Mouse (Mus musculus) adrenal gland, adult (tissue): ENCODE results near the gene Ociad2.

Experiments used
- DNase-seq, 2 experiments: peaks; one replicate each; pipeline ENCODE4 v3.0.0; 2022 to 2023; ENCODE audit warnings: low spot score in 1 of 2; ENCODE audit not compliant: inconsistent age in 2 of 2

Gene Ociad2

DNA sequence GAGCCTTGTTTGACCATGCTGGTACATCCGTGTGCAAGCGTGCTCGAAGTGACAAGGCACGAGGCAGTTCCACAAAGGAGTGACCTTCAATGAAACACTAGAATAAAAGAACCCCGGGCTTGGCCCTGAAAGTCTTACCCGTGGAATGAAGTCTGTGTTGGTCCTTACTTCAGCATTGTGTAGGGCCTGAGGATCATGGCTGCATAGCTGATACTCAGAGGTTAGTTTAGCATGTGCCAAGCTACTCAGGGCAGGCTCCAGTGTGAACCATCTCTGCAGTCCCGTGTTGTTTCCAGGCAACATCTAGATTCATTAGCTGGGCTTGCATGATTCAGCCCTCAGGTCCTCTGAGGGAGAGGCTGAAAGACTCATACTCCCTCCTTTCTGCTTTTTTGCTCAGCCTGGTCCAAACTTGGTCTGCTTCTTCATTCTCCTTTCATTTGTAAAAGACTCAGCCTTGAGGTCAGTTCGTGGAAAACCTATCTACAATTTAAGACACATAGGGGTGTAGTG is at the start of gene Ociad2:
TSS of gene Ociad2 (minus strand) at position 306 of the 513 bp plus-strand sequence.
- peak in 1 of 2 experiments; percentile 68 for DNase-seq

DNA sequence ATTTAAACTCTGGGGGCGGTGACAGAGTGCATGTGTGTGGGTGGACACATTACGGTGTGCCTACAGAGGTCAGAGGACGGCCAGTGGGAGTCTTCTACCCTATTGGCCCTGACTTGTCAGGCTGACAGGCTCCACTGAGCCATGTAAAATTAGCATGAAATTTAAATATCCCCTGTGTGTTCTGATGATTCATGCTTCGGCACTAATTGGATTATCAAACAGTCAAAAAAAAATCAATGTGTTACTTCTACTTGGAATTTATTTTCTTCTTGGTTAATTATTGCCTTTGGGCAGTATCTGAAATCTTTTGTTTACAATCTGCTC is 42.8 kb upstream of the Ociad2 start:
- no peak for DNase-seq

DNA sequence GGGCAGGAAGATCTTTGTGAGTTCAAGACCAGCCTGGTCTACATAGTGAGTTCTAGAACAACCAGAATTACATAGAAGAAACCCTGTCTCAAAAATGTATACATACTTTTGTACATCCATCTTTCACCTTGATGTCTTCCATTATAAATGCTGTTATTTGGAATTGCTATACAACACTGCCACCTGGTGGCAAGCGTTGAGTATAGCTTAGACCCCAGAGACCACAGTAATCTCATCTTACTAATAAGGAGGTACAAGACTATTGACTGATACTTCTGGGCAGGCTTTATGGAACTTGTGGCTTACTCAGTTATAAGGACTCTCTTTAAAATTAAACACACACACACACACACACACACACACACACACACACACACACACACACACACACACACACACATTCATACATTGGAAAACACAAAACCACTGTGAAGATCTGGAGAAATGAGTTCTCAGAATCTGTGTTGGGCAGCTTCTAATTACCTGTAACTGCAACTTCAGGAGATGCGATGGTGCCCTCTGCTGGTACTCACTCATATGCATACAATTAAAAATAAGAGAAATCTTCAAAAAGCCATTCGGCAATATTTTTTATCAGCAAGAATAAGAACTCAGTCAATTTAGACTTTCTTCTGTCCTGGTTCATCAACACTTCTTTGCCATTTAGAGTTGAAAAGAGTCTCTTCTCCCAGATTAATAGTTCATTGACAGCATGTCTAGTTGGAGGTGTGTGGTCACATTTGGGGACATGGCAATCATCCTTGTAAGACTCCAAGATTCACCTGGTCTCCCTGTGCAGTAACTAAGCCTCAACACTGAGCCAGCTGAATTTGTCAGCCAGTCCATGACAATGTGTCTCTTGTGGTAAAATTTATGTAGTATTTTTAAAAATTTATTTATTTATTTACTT is 42.2 kb upstream of the Ociad2 start:
- DNase-seq = peak; percentile 65 to 86

DNA sequence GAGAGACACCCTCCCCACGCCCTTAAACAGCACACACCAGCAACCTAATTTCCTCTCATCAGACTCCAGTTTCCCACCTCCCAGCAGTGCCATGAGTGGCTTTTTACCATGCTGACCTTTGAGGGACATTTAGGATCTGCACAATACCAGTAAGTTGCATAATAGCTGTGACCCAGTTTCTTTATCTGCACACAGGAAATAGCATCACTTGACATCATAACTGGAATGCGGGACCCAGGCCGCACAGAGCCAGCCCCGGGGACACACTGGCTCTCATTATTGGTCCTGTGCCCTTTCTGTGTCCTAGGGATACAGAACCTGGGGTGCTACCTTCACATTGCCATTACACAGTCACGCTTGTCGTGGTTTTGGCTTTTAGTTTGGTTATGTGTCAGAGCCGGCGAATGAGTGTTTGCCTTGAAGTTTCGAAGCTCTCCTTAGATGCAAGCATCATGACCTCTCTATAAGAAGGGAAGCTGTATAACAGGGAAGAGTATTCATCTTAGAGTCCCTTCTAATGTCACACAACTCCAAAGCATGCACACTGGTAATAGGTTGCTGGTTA is 41.2 kb upstream of the Ociad2 start:
- DNase-seq = peak; percentile 38 to 68

DNA sequence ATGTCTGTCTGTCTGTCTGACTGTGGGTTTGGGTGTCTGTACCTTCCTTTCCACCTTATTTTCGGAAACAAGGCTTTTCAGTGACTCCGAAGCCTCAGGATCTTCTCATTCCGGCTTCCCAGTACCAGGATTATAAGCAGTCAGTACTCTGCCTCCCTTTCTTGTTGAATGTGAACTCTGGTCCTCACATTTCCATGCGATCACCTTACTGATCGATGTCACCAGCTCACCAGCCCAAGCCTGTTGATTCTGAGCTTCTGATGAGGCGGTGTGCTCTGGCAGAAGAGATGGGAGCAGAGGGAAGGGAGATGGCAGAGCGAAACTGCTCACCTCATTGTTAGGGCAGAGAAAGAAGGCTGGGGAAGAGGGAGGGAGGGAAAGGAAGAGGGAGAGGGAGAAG is 40.7 kb upstream of the Ociad2 start:
- DNase-seq = no peak

DNA sequence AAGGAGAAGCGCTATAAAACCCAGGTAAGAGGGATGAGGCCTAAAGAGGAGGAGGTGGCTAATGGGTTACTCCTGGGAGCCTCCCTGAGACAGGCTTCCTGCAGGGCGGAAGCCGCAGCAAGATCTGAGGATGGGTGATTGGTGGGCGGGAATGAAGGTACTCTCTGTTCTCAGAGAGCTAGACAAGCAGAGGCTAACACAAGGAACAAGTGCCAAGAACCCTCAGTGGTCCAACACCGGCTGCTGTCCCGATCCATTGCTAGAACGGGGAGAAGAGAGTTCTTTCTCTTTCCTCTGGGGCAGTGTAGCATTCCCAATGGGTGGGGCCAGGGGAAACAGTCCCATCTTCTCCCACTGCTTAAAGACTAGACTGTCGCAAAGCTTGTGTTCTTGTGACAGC is 40.0 kb upstream of the Ociad2 start:
- DNase-seq = no peak

DNA sequence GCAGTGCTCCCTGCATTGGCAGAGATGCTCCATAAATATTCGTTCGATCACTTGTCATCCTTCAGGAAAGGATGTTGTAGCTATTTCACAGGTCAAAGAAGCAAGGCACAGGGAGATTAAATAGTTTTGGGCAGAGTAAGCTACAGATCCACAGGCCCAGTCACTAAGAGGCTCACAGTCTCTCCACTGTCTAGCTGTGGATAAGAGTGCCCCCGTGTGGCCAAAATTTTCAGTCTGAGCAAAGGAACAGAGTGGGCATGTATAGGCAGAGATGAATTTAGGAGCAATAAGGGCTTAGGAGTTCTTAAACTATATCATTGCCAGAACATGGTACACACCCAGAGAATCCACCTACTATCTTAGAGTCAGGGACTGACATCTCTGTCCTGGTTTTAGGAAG is 39.1 kb upstream of the Ociad2 start:
- DNase-seq = peak; percentile 83 to 94

DNA sequence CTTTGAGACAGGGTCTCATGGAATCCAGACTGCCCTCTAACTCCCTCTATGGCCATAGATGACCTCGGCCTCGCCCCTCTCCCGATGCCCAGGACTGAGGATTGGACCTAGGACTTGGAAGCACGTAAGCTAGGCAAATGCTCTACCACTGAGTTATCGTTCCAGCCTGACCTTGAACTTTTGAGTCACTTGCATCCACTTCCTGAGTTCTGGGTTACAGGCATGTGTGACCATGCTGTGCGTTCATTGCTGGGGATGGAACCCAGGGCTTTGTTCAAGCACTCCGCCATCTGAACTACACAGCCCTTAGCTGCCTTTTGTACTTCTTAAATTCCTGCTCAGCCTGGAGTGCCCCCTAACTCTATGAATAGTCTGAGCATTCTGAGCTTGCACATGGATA is 35.7 kb upstream of the Ociad2 start:
- peak; percentile 41 to 74 for DNase-seq

DNA sequence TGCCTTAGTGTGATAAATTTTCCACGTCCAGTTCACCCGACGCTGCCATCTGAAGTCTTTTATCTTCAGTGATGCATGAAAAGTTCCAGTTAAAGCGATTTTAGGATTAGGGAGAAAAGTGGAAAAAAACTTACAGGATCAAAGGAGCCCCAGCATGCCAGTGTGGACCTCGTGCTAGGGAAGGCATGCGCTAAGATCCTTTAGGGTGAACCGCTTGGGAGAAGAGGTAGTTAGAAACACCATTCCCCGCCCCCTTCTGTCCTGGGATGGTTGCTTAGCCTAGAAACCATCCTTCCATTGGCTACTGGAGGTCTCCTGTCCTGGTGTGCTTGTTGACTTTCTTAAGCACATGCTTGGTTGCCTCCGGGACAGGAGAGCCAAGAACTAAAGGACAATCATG is 35.2 kb upstream of the Ociad2 start:
- no peak for DNase-seq

DNA sequence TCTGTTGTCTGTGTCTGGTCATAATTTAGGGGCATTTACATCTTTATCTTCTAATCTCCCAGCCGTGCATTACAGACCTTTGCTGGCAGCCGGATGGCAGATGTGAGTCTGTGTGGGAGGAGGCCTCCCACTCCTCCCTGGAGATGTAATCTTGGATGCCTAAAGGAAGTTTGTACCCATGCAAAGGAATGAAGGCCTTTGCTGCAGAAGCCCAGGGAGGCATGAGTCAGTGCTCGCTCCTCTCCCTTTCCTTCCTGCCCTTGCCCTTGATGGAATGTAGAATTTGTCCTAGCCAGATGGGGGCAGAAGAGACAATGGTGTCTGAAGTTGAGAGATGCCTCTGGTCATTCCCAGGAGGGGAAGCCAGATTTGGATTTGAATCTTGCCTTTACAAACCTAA is 32.4 kb upstream of the Ociad2 start:
- DNase-seq = peak in 1 of 2 experiments; percentile 69

DNA sequence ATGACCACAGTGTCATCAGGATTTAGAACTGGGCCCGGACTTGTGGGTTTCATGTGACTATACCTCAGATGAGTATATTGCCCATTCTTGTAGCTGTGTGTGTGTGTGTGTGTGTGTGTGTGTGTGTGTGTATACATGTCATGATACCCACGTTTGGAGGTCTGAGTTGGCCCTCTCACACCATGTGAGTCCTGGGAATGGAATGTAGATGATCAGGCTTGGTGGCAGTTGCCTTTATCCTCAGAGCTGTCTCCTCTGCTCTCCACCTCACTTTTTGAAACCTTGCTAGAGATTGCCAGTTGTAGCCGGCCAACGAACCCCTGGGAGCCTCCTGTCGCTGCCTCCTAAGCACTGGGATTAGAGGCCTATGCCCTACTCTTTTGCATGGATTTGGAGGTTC is 31.8 kb upstream of the Ociad2 start:
- DNase-seq = no peak

DNA sequence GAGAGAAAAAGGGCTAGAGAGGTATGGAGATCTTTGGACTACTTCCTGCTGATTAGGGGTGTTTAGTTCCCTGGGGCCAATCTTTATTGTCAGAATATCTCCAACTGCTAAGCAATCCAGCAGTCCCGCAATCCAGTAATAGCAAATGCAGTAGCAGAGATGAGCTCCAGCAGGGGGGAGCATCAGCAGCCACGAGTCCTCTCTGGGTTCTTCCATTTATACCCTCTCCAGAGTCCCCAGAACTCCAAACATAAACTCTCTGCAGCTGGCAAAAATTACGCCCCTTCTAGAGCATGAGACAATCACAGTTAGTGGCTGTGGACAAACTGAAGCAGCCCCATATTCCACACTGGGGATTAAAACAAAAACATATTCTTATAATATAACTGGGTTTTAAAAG is 28.9 kb upstream of the Ociad2 start:
- DNase-seq = no peak

DNA sequence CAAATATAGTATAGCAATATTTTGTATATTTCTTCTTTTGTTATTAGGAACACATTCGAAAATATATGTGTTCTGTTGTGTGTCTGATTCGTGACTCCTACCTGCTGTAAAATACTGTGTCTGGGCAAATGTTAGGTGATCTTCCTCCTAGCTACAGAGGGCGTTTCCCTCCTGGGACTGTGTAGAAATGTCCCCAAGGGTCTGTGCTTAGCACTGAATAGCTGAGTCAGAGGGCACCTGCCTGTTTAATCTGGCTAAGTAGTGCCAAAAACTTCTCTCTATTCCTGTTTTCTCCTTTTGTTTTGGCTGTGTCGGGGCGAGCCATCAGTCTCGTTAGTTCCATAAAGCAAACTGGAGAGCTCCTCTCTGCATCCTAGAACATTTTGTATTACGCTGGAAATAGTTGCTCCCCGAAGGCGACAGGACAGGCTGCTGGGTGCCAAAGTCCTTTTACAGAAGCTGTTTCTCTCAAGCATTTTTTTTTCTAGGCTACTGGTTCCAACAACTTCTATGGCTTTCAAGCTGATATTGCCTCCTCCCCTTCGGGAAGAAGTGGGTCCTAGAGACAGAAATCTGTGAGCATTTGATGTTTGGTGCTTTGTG is 28.1 kb upstream of the Ociad2 start:
- no peak for DNase-seq

DNA sequence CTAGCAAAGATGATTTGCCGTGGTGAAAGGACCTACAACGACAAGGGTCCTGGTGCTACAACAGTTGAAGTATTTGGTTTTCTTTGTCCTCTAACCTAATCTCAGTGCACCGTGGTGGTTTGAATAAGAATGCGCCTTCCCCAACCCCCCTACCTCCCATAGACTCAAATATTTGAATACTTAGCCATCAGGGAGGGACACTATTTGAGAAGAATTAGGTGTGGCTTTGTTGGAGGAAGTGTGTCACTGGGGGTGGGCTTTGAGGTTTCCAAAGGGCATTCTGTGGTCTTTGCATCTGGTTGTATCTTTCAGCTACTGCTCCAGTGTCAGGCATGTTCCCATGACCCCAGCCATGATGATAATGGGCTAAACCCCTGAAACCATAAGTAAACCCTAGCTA is 27.1 kb upstream of the Ociad2 start:
- DNase-seq = no peak

DNA sequence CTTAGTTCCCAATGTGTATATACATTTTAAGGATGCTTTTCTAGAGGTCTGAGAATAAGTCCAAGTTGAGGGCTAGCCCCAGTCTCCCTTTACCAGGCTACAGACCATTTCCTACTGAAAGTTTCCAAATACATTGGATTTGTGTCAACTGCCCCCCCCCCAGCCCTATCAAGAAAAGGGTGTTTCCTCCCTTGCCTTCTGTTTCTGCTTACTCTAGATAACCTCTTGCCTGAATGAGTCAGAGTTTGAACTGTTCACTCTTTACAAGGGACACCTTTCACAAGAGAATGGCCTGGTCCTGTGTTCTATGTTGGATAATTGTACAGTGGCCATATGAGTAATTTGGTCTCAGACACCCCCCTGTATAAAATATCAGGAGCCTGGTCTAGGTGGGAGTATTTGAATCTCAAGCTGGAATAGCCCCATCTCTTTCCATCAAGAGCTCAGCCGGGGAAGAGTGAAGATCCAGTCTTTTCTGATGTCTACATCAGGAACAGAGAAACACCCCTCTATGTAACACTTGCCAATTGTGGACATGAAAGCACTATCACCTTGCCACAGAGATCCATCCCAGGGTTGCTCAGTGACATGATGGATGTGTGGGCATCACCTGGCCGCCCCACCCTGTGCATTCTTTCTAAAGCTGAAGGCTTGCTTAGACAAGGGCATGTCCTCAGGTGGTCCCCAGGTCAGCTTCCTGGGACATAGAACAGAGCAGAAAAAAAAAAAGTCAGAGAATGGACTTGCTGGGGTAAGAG is 23.5 kb upstream of the Ociad2 start:
- no peak for DNase-seq

DNA sequence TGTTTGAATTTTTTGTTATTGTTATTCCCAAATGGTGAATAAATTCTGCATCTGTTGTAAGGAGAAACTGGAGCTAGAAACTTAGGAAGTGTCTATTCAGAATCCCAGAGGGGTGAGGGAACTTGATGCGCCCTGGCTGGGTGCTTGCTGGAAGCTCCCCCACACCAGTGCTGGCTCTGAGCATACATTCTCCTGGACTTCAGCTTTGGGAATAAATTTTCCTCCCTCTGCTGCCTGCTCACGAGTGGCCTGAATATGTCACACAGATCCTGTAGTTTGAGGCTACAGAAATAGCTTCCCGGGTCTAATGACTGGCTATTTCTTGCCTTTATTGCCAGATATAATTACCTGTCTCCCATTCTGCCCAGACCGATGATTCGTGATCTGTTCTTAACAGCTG is 22.0 kb upstream of the Ociad2 start:
- no peak for DNase-seq

DNA sequence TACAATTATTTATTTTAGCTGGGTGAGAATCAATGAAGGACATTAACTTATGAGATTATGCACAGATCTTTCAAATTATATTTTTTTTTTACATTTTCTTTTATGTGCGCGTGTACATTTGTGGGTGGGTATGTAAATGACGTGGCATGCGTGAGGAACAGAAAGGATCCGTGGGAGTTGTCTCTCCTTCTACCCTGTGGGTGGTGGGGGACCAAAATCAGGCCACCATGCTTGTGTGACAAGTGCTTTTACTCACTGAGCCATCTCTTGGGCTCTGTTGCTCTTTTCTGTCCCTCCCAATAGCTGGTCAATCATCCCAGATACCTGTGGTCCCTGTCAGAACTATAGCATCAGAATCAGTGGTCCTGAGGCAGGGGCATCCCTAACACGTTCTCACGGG is 21.5 kb upstream of the Ociad2 start:
- DNase-seq = no peak

DNA sequence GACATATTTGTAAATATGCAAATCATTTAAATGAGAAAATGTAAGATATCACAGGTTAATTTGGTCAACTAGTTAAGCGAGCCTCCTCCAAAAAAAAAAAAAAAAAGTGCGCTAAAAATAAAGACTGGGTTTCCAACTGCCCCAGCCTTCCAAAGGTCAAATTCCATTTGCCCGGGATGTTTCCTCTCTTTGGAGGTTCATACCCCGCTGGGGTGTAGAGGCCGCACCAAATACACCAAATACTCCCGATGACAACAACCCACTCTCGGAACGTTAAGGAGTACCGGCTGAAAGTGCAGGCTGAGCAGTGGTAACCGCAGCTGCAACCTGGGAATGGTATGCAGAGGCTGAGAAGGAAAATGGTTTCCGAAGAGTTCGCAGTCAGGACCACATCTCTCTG is 19.4 kb upstream of the Ociad2 start:
- no peak for DNase-seq

DNA sequence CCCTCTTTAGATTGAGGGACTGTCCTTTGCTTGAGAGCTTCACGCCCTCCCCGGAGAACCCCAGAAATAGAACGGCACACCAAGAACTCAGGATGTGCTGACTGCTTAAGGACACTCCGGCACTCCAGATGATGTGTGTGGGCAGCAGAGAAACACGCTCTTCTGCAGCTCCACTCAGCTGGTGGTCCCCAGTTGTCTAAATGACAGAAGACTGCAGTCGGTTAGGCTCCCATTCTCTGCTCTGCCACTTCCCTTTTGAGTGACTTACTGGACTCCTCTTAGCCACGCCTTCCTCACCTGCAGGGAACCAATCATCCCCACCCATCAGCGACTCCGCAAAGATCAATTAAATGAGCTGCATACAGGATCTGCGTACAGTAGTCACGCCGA is 18.9 kb upstream of the Ociad2 start:
- no peak for DNase-seq

DNA sequence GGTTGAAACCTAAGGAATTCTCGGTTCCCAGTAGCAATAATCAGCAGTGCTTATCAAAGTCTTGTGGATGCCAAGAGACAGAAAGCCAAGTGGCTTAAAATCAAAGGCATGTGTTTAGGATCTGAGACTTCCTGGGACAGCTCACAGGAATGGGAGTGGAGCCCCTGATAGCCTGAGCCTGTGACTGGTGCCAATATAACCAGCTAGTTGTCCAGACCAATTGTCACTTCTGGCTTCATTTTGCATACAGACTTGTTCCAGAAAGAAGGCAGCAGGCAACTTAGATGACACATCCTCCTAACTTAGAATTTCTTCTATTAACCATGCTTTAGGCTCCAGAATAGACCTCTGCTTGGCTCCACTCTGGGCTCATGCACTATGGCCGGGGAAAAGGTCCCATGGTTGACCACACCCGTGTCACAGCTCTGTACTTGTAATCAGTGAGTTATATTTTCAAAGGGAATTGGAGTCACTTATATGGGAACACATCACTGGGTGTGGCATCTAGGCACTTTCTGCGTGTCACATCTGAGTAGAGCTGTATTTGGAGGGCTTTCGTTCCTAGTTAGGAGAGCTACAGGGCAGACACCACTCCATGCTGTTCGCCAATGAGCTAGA is 18.4 kb upstream of the Ociad2 start:
- no peak for DNase-seq

DNA sequence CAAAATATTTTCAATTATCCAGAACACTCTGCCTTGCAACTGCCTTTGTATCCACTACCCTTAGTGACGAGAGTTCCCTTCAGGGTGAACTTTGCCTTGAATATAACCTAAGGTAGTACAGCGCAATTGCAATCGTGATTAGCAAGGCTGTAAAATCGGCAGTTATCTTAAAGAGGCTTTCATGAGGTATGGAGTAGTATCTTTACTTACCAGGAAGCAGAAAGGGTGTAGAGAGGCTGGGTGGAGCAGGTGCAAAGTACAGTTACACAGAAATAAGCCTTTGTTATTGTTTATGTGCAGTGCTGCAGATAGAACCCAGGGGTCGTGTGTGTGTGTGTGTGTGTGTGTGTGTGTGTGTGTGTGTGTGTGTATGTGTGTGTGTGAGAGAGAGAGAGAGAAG is 14.6 kb upstream of the Ociad2 start:
- no peak for DNase-seq
